Mouse (Mus musculus): ENCODE data around the gene Kl.

GRCm38 (mm10) chr5:150912656-150913055, 39.8 kb upstream of the Kl start:
- no peak for TF ChIP-seq CTCF (IDR thresholded peaks at IDR 0.05; ENCODE audit: borderline replicate concordance, extremely low read depth, insufficient read depth, insufficient read length)
- no peak for TF ChIP-seq POLR2A (IDR thresholded peaks at IDR 0.05; ENCODE audit: borderline replicate concordance, extremely low read depth, insufficient read depth, insufficient read length, poor library complexity, severe bottlenecking)

Data from brain, embryonic 14.5 days (tissue).